Mouse (Mus musculus) erythroblast, adult 5-6 weeks (primary cell): ENCODE data around the gene Gabra4. TPM values are rescaled to one million over a fixed set of nuclear protein-coding genes. Genes with fewer than 3 reads are reported as not detected.
"Not testable (repeated sequence)": the region's sequence is repeated elsewhere in the genome, so short reads cannot be mapped to it uniquely, and the experiment has no call there.

ENCODE experiments used
- ATAC-seq: replicated peaks from 2 replicates; pipeline ENCODE4 v1.8.0; 2016; ENCODE audit warnings: moderate number of reproducible peaks, mild to moderate bottlenecking, moderate TSS enrichment, inconsistent platforms; ENCODE audit not compliant: poor library complexity, low FRiP score, severe bottlenecking
- total RNA-seq, 2 experiments: library from RNA; stranded (forward) in 1 of 2; stranded (reverse) in 1 of 2; fragments of 150-400 nt in 1 of 2; fragments of 200-764, 138-1000 nt in 1 of 2; gene quantifications; 2 replicates each; pipeline versions ENCODE4 v1.2.3 to v1.2.4; 2015 to 2017; ENCODE audit warnings: low replicate concordance in 2 of 2

Gabra4 gene
- total RNA-seq, 2 experiments from 2014 or later = not detected

- ATAC-seq = no peak
These were observed 112.6 kb downstream of the Gabra4 start for GRCm38 (mm10) chr5:71545554-71545953.

DNA sequence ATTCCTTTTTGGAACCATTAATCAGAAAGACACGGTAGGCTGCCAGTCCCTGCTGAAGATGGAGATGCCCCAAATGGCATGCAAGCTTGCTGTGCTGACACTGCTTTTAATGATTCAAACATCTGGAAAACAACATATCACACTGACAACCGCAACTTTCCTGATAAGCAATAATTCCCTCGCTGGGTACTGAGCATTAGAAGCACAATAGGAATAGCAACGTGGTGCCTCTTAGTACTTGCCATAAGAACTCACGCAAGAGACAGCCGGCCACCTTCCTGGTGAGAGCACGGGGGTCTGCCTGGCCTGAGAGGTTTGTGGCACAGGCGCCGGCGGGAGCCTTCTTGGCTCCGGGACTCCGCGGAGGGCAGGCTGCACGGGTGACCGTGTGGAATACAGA, 132.6 kb downstream of the Gabra4 start:
- not testable (repeated sequence) for ATAC-seq

Other genes with a start within 250 kb of the Gabra4 start
- not detected in 2 replicates for gene Cox7b2, start 110.1 kb downstream of the Gabra4 start, total RNA-seq (2015; ENCODE audit: low replicate concordance)
- not detected in 2 replicates for gene Cox7b2, start 110.1 kb downstream of the Gabra4 start, total RNA-seq (2017; ENCODE audit: low replicate concordance)
- not detected in 2 replicates for gene Gabrb1, start 195 bp downstream of the Gabra4 start, total RNA-seq (2015; ENCODE audit: low replicate concordance)
- not detected in 2 replicates for gene Gabrb1, start 195 bp downstream of the Gabra4 start, total RNA-seq (2017; ENCODE audit: low replicate concordance)